Comparison of ENCODE assay signal across 25 mouse cellular contexts in the genomic region with DNA sequence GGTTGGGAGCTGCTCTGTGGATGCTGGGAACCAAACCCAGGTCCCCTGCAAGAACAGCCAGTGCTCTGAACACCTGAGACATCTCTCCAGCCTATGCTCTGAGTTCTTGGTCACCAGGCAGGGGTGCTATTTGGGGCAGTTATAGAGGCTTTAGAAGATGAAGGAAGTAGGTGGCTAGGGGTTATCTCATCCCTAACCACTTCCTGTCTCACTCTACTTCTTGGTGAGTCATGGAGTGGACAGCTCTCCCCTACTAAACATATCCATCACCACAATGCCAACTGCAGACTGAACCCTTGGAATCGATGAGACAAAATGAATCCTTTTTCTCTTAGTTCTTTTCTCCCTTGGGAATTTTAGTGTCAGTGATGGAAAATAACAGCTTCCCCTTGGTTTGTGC. TPM values are rescaled to one million over a fixed set of nuclear protein-coding genes. Genes with fewer than 3 reads are reported as not detected.
A peak's percentile ranks its signal among the peaks of the same experiment; 100 is the strongest.
DNase-seq lines count a peak whose midpoint lies in the region; ATAC-seq and TF ChIP-seq lines count a peak whose summit lies in the region.
"Had no signal": no experiment of that assay in that cellular context is flagged by ENCODE, and none has a peak within 500 bp of the region (broad histone marks: within the 10 kb centered on the region; RNA-seq: fewer than 3 reads in every experiment).

No protein-coding gene starts in this region.

- TF ChIP-seq CTCF in C2C12 (IDR thresholded peaks at IDR 0.05; ENCODE audit: control insufficient read depth, insufficient read depth, insufficient read length) = no peak

- WGBS in midbrain, embryonic 14.5 days = 98% methylated on average over 1 of the region's 1 CpGs
- WGBS in forebrain, embryonic 11.5 days = 90% methylated on average over 1 of the region's 1 CpGs

- no peaks in the 10 kb centered on the region for H3K27me3 ChIP-seq in C2C12 (ENCODE audit: control insufficient read depth, insufficient read depth, insufficient read length)
- H3K27me3 ChIP-seq in megakaryocyte, embryonic 14.5 days (replicated peaks) = peaks cover 89% of the 10 kb centered on the region
- peaks cover 24% of the 10 kb centered on the region; the same call in 1 of the 2 replicates for H3K27me3 ChIP-seq in midbrain, embryonic 14.5 days (ENCODE audit: control insufficient read depth, insufficient read depth, low read length)
- H3K27me3 ChIP-seq in forebrain, embryonic 11.5 days (ENCODE audit: control insufficient read depth, insufficient read depth, low read length) = peaks cover 17% of the 10 kb centered on the region

- peak; percentile 42; the same call in 1 of the 2 replicates for ATAC-seq in granulocyte monocyte progenitor cell, adult 5-6 weeks (replicated peaks; ENCODE audit: poor library complexity, severe bottlenecking)
- no peak for ATAC-seq in midbrain, embryonic 14.5 days (ENCODE audit: low FRiP score, low TSS enrichment)
- no peak for ATAC-seq in forebrain, embryonic 11.5 days (replicated peaks; ENCODE audit: low FRiP score)
- ATAC-seq: forebrain, embryonic 14.5 days; forebrain, embryonic 16.5 days had no signal

- no peak overlapping the region for H3K9ac ChIP-seq in midbrain, embryonic 14.5 days (replicated peaks; ENCODE audit: low read length)
- H3K9ac ChIP-seq in forebrain, embryonic 11.5 days (ENCODE audit: low read length) = no peak overlapping the region
- H3K9ac ChIP-seq: embryonic facial prominence, embryonic 13.5 days; embryonic facial prominence, embryonic 15.5 days had no signal

- H3K4me3 ChIP-seq in C2C12 (ENCODE audit: insufficient read depth, poor library complexity, severe bottlenecking) = no peak overlapping the region
- H3K4me3 ChIP-seq in megakaryocyte, embryonic 14.5 days (replicated peaks) = peak overlapping the region; percentile 33
- no peak overlapping the region for H3K4me3 ChIP-seq in midbrain, embryonic 14.5 days (replicated peaks; ENCODE audit: low read depth, low read length)
- no peak overlapping the region for H3K4me3 ChIP-seq in forebrain, embryonic 11.5 days (ENCODE audit: low read depth, low read length)
- H3K4me3 ChIP-seq: embryonic facial prominence, embryonic 13.5 days; embryonic facial prominence, embryonic 15.5 days; erythroblast, embryonic 14.5 days; forebrain, embryonic 10.5 days had no signal

- H3K36me3 ChIP-seq in C2C12 (ENCODE audit: control insufficient read depth, insufficient read depth) = no peaks in the 10 kb centered on the region
- no peaks in the 10 kb centered on the region for H3K36me3 ChIP-seq in megakaryocyte, embryonic 14.5 days (replicated peaks; ENCODE audit: low read length)
- no peaks in the 10 kb centered on the region for H3K36me3 ChIP-seq in midbrain, embryonic 14.5 days (ENCODE audit: control insufficient read depth, insufficient read depth, low read length)
- no peaks in the 10 kb centered on the region for H3K36me3 ChIP-seq in forebrain, embryonic 11.5 days (ENCODE audit: control insufficient read depth, insufficient read depth, low read length)
- H3K36me3 ChIP-seq: embryonic facial prominence, embryonic 13.5 days; embryonic facial prominence, embryonic 15.5 days; forebrain, embryonic 10.5 days had no signal

- no peaks in the 10 kb centered on the region for H3K79me3 ChIP-seq in C2C12 (ENCODE audit: low read depth)

- H3K27ac ChIP-seq in midbrain, embryonic 14.5 days (replicated peaks; ENCODE audit: low read depth, low read length) = no peak overlapping the region
- H3K27ac ChIP-seq in forebrain, embryonic 11.5 days (ENCODE audit: low read depth, low read length) = no peak overlapping the region
- H3K27ac ChIP-seq: embryonic facial prominence, embryonic 13.5 days; embryonic facial prominence, embryonic 15.5 days; forebrain, embryonic 10.5 days had no signal

- no peaks in the 10 kb centered on the region for H3K79me2 ChIP-seq in C2C12 (ENCODE audit: control insufficient read depth, insufficient read depth)

- H3K9me3 ChIP-seq in megakaryocyte, embryonic 14.5 days = peaks cover 33% of the 10 kb centered on the region
- H3K9me3 ChIP-seq in midbrain, embryonic 14.5 days (ENCODE audit: control insufficient read depth, low read length) = no peaks in the 10 kb centered on the region
- no peaks in the 10 kb centered on the region for H3K9me3 ChIP-seq in forebrain, embryonic 11.5 days (ENCODE audit: control insufficient read depth, low read length)
- H3K9me3 ChIP-seq: embryonic facial prominence, embryonic 13.5 days; embryonic facial prominence, embryonic 15.5 days; forebrain, embryonic 10.5 days had no signal

- H3K4me1 ChIP-seq in megakaryocyte, embryonic 14.5 days = peaks cover 28% of the 10 kb centered on the region
- H3K4me1 ChIP-seq in midbrain, embryonic 14.5 days (ENCODE audit: control insufficient read depth, insufficient read depth, low read length) = no peaks in the 10 kb centered on the region
- peaks cover 4% of the 10 kb centered on the region for H3K4me1 ChIP-seq in forebrain, embryonic 11.5 days (replicated peaks; ENCODE audit: control insufficient read depth, insufficient read depth, low read length)

- no peak overlapping the region for H3ac ChIP-seq in C2C12 (ENCODE audit: control insufficient read depth, insufficient read length, low read depth)

- no peak overlapping the region for H3K4me2 ChIP-seq in midbrain, embryonic 14.5 days (ENCODE audit: low read length)
- H3K4me2 ChIP-seq in forebrain, embryonic 11.5 days (ENCODE audit: low read depth, low read length, severe bottlenecking) = no peak overlapping the region
- H3K4me2 ChIP-seq: embryonic facial prominence, embryonic 13.5 days; embryonic facial prominence, embryonic 15.5 days had no signal

- peak; percentile 35 for DNase-seq in 3T3-L1 (ENCODE audit: low read depth, low spot score)
- no peak for DNase-seq in midbrain, embryonic 14.5 days
- DNase-seq in forebrain, embryonic 11.5 days (ENCODE audit: low spot score) = no peak
- DNase-seq in embryo, embryonic 9.5 days (ENCODE audit: extremely low spot score) = no peak
- DNase-seq: adrenal gland, adult 2 months; adrenal gland, postnatal 10 days; adrenal gland, postnatal 25 days; B cell, adult 2 months; cerebellum, adult 11 months; cerebellum, adult 18-20 months; cerebellum, adult 8-10 months; cerebellum, adult 9-11 months; cerebellum, postnatal 14 days; cerebellum, postnatal 36 days had no signal

TF ChIP-seq in C2C12, 6 proteins besides CTCF, POLR2A, EP300 and RAD21:
- TF ChIP-seq MYOD1 (IDR thresholded peaks at IDR 0.05; ENCODE audit: control insufficient read depth, insufficient read length, low read depth) (peak; percentile 27), USF1 (IDR thresholded peaks at IDR 0.05; ENCODE audit: low read depth) (no peak)

RNA-seq across cellular contexts. Expression of a gene that starts 3.1 kb away (rescaled TPM):
- polyA plus RNA-seq in C2C12 (2012; fragmentation: generic; extraction: Trizol) = 0.02 TPM
- not detected in 2 replicates for total RNA-seq in granulocyte monocyte progenitor cell, adult 5-6 weeks (2014; fragmentation: Nextera tagmentation)
- total RNA-seq in granulocyte monocyte progenitor cell, adult 5-6 weeks (2017) = not detected in 2 replicates
- polyA plus RNA-seq in megakaryocyte, embryonic 14.5 days (2012; ENCODE audit: insufficient read depth, low replicate concordance) = not detected in 2 replicates
- not detected in 2 replicates for polyA plus RNA-seq in midbrain, embryonic 14.5 days (2014; fragmentation: Nextera tagmentation; extraction: Ambion mirVana)
- polyA plus RNA-seq in forebrain, embryonic 11.5 days (2014; fragmentation: Nextera tagmentation; extraction: Ambion mirVana) = 0.09 and 0.11 TPM in 2 replicates
- polyA plus RNA-seq: erythroblast, embryonic 14.5 days; forebrain, embryonic 14.5 days had no signal

RNA-seq across cellular contexts. Expression of a gene that starts 38.6 kb away (rescaled TPM):
- not detected for polyA plus RNA-seq in C2C12 (2012; fragmentation: generic; extraction: Trizol)
- total RNA-seq in granulocyte monocyte progenitor cell, adult 5-6 weeks (2014; fragmentation: Nextera tagmentation) = not detected in 2 replicates
- total RNA-seq in granulocyte monocyte progenitor cell, adult 5-6 weeks (2017) = not detected in 2 replicates
- polyA plus RNA-seq in megakaryocyte, embryonic 14.5 days (2012; ENCODE audit: insufficient read depth, low replicate concordance) = not detected in 2 replicates
- polyA plus RNA-seq in midbrain, embryonic 14.5 days (2014; fragmentation: Nextera tagmentation; extraction: Ambion mirVana) = not detected in 2 replicates
- polyA plus RNA-seq in forebrain, embryonic 11.5 days (2014; fragmentation: Nextera tagmentation; extraction: Ambion mirVana) = not detected in 2 replicates
- total RNA-seq: adrenal gland, adult 2 months; adrenal gland, postnatal 10 days; adrenal gland, postnatal 25 days had no signal
- polyA plus RNA-seq: brain, embryonic 14.5 days; embryonic facial prominence, embryonic 11.5 days; embryonic facial prominence, embryonic 13.5 days; erythroblast, embryonic 14.5 days; forebrain, embryonic 10.5 days; forebrain, embryonic 14.5 days; forebrain, embryonic 16.5 days had no signal
